Mouse (Mus musculus) gastrocnemius, postnatal 4 days (tissue): ENCODE results near the gene Xrcc4. TPM values are rescaled to one million over a fixed set of nuclear protein-coding genes. Genes with fewer than 3 reads are reported as not detected.

Experiments used
- DNase-seq, 2 experiments: peaks; one replicate each; pipeline ENCODE4 v3.0.0; 2021 to 2022; ENCODE audit warnings: low spot score in 2 of 2, mixed read lengths in 2 of 2
- total RNA-seq, 2 experiments: library from RNA; stranded (reverse); gene quantifications; 2 replicates each; pipeline ENCODE4 v1.2.3; 2021

The Xrcc4 gene
- total RNA-seq, 2 experiments from 2014 or later = 9.9 to 10.7 TPM

DNA sequence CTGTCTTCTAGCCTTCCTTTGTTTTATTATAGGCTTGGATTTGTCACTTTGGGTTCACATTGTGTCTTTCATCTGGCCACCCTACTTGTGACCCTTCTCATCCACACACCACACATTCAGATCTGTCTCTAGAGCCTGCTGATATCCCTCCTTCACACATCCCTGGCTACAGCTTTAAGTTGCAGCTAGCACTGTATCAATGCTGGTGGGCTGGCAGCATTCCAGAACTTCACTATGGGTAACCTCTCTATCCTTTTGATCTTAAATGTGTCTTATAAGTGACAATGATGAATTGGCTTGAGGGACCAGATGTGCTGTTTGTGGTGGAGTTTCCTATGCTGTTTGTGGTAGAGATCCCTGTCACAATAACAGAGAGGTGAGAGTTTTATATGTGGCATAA lies 120.7 kb downstream of the Xrcc4 start:
- no peak for DNase-seq

- DNase-seq = no peak
Measured at GRCm38 (mm10) chr13:89944354-89944753, 145.1 kb downstream of the Xrcc4 start.

- DNase-seq = no peak
Measured at GRCm38 (mm10) chr13:89929477-89929876, 159.9 kb downstream of the Xrcc4 start.

GRCm38 (mm10) chr13:89918814-89919481 lies 170.5 kb downstream of the Xrcc4 start:
- no peak for DNase-seq

DNA sequence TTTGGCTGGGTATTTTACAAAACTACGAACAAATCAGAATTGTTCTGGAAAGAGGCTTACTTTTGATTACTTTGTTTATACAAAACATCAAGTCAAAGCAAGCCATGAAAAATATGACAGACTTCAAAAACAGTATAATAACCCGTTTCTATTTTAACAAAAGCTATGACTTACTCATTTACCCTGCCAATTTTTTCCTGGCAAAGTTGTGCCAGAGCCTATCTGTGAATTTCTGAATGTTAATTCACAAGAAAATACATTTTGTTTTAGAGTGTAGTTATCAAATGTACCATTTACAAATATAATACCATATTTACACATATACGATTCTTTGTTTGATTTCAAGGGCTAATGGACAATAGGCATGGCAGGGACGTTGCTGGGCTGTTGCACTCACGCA lies 175.1 kb downstream of the Xrcc4 start:
- no peak for DNase-seq

DNA sequence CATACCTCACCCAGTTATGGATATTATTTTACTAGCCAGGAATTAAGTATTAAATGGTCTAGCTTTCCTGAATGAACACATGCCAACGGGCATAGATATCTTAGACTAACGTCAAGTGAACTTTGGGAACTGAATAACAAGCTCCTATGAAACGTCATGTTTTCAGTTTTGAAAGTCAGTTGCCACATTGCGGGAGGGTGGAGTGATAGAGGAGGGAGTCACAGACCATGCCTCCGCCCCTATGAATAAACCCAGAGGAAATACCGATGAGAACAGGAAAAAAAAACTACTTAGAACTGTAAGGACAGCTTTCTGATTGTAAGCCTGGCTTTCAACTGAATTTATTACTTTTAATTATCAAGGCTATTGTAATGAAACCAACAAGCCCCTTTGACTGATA lies 175.5 kb downstream of the Xrcc4 start:
- DNase-seq = no peak

- no peak for DNase-seq
Measured at GRCm38 (mm10) chr13:89906120-89906519, 183.3 kb downstream of the Xrcc4 start.

DNA sequence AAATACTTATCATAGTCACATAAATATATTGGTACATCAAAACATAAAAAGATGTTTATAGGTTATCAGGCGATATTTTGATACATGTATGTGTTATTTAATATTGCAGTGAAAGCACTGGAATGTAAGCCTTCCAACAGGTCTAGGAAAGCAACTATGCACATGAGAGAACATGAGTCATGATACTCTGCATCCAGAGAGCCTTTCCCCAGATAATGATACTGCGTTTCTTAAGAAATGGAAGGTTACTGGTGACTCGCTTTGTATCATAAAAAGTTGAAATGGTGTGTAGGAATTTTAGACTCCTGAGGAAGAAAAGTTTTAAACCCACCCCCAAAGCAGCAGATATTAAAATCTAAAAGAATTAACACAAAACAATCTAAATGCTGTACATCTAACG lies 190.3 kb downstream of the Xrcc4 start:
- DNase-seq = no peak

DNA sequence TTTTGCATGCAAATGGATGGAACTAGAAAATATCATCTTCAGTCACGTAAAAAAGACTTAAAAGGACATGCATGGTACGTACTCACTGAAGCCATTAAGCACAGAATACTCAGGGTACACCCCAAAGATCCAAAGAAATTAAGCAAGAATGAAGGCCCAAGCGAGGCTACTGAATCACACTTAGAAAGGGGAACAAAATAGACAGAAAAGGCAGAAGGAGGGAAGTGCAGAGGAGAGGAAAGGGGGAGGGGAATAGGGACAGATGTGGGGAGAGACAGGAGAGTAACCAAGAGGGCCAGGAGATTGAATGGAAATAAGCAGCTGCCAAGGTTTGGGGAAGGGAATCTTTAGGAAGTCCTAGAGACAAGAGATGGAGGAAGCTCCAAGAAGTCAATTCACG lies 197.3 kb downstream of the Xrcc4 start:
- DNase-seq = no peak

- DNase-seq = no peak
Measured at GRCm38 (mm10) chr13:89890159-89890558, 199.2 kb downstream of the Xrcc4 start.

- no peak for DNase-seq
Measured at GRCm38 (mm10) chr13:89889074-89889473, 200.3 kb downstream of the Xrcc4 start.

DNA sequence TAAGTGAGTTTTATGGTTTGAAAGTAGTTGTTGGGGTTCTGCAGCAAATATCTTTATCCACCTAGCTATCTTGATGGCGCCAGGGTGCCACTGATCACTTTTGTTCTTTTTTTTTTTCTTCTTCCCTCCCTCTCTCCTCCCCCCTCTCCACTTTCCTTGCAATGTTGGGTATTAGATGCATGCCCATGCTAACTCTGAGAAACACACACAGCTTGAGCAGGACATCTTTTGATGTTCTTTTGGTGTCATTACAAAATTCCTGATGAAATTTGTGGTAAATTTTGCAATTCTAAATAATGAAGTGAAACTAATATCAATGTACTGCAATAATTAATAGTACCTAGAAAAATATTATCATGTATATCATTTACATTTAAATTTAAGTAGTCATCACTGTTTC lies 205.9 kb downstream of the Xrcc4 start:
- no peak for DNase-seq

DNA sequence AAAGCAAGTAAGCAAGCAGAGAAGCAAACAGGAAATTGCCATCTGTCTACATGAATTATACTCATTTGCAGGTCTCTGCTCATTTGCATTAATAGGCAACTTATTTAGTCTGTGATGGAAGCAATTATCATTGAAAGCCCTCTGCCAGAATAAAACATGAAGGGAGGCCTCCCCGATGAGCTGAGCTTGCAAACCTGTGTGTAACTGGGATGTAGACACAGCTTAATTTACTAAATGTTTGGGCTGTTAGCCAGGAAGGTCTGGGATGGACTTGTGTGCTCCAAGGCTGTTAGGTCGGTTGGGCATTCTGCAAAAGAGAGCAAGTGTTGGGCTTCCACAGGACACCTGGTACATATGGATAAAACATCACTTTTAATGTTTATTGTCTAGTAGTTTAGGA lies 208.1 kb downstream of the Xrcc4 start:
- DNase-seq = peak in 1 of 2 experiments; percentile 10

DNA sequence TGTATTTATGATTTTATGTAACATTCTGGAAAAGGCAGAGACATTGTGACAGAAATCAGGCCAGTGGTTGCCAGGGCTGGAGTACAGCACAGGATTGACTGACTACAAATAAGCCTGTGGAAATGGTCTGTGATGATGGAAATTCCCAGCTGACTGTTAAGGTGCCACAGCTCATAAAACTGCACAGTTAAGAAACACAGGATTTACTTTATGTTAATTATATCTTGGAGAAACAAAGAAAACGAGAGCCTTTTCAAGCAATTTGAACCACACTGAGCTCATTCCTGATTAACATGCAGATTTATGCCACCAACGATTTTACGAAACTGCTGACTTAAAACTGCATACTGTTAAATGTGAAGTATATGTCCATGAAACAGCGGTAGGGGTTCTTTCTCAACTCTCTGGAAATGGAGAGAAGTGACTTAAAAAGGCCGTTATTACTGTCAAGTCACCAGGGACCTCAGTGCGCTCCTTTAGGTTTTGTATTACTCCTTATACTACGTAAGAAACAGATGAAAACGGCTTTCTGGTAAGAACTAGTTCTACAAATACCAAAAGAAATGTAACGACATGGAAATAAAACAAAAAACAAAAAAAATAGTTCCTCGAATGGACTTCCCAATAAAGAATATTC lies 210.5 kb downstream of the Xrcc4 start:
- DNase-seq = no peak

DNA sequence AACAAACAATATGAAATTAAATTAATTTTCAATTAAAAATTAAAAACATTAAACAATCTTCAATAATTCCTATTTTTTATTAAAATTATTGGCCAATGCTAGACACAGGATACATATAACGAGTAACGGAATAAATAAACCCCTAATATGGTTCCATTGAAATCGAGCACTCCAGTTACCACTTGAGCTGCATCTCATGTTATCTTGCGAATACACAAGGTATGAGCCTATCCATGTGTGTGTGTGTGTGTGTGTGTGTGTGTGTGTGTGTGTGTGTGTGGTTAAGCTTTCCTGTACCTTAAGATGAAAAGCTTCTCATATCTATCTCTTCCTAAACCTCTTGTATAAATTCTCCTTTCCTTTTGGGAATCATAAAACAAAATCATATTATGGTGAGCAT lies 213.9 kb downstream of the Xrcc4 start:
- DNase-seq = no peak

GRCm38 (mm10) chr13:89872725-89873124 lies 216.7 kb downstream of the Xrcc4 start:
- no peak for DNase-seq

DNA sequence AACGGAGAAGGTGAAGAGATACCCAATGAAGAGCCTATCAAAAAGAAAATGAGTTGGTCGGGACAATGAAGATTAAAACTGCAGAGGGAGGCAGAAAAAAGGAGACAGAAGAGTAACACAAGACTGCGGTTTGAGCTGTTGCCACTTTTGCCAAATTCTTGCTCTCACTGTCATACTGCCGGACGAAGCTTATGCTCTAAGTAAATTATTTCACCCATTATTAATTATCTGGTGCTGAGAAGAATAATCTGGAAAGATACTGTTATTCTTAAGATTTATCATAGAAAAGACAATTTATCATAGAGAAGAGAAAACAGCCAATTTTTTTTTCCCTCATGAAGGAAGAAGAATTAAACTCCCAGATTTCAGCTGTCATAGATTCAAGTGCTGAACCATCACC lies 235.3 kb downstream of the Xrcc4 start:
- DNase-seq = no peak

DNA sequence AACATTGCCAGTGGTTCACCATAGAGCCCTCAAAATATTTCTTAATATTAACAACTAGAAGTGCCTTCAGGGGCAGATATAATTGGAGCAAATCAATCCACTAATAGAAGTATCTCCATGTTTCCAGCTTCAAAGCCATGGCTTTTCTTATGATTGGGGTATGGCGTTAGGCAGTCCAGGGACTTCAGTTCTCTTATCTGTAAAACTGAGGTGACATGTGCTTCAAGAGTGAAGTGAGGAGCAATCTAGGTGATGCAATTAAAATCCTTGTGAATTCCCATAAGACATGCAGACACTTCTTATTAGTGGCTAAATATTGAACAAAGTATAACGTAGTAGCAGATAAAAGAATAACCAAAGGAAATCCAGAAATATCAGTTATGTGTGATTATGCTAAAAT lies 238.7 kb downstream of the Xrcc4 start:
- no peak for DNase-seq

DNA sequence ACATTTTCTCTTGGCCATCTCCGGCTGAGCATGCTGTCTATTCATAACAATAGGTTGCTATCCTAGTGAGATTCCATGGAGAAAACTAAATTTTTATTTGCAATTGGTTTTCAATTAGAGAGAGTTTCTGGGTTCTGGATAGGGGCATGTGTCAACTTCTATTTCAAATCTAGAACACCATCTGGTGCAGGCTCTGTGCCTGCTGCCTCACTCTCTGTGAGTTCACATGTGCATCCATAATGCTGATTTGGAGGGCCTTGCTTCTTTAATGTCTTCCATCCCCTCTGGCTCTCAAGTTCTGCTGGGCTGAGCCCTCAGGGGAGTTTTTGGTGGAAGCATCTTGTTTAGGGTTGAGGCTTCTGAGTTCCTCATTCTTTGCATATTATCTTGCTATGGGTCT lies 239.5 kb downstream of the Xrcc4 start:
- DNase-seq = no peak

DNA sequence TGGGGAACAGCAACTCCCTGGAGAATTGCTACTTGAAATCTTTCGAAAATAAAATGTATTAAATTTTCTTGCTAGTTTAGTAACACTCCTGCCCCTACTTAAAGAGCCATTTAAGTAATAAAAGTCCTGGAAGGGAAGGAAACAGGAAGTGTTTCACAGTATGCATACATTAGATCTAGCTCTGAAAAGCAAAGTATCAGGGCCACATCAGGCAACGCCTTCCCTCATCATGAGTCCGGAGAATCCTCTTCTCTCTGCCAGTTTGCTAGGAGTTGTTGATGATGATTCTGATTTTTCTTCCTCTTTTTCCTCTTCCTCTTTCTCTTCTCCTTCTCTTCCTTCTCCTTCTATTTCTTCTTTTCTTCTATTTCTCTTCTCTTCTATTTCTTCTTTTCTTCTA lies 250.8 kb downstream of the Xrcc4 start:
- DNase-seq = no peak

- DNase-seq = no peak
Measured at GRCm38 (mm10) chr13:89834485-89834884, 254.9 kb downstream of the Xrcc4 start.

DNA sequence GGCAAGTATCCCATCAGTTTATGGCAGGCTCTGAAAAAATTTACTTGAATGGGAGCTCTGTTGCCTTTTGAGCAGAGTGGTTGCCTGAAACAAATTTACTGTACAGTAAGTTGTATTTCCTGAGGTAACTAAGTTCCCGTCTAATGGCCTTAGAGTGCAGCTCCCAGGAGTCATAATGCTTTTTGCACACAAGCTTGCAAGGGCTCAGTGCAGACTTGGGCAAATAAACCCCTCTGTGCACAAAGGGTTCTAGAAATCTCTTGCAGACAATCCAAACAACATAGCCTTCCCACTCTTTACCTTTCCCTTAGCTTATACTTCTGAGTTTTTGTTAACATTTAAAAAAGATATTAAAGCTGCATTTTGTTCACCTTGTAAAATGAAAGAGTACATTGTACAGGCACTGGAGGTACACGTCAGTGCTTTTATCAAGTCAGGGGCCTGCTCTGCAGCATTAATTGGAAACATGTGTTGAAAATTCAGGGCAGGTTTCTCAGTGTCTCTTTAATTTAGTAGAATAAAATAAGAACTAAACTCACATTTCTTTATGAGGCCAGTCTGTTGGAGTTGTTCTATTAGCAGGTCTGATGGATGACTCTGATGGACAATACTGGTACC lies 256.2 kb downstream of the Xrcc4 start:
- no peak for DNase-seq
